Mouse (Mus musculus) lung, postnatal 25 days (tissue): Measurements from ENCODE around the gene Oxa1l.
A peak's percentile ranks its signal among the peaks of the same experiment; 100 is the strongest.
"Not testable (repeated sequence)": the region's sequence is repeated elsewhere in the genome, so short reads cannot be mapped to it uniquely, and the experiment has no call there.

Source experiments
- DNase-seq: peaks from one replicate; pipeline ENCODE4 v3.0.0; 2022; ENCODE audit warnings: low spot score

Oxa1l gene

GRCm38 (mm10) chr14:54360577-54361340 is at the start of gene Oxa1l:
Gene Oxa1l (plus strand): TSS chr14:54360834.
- peak; percentile 96 for DNase-seq

GRCm38 (mm10) chr14:54311763-54312162 is 48.9 kb upstream of the Oxa1l start:
- no peak for DNase-seq

- DNase-seq: no peak
Observed at GRCm38 (mm10) chr14:54321556-54322376, 38.9 kb upstream of the Oxa1l start.

DNA sequence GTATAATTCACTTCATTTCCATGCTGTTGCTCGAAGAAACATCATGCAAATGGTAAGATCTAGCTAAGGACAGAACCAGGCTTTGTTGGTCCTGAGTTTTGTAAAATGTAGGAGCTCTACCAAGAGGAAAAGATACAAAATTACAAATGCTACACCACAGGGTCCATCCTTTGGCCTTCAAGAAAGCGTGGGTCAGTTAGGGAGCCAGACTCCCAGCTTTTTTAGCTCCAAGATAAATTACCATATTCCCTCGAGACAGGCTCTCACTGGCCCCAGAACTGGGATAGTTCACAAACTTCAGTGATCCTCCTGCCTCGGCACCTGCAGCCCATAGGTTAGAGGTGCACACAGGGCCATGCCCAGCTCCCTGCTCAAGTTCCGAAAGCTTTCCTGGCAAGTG is 36.1 kb upstream of the Oxa1l start:
- DNase-seq: no peak

DNA sequence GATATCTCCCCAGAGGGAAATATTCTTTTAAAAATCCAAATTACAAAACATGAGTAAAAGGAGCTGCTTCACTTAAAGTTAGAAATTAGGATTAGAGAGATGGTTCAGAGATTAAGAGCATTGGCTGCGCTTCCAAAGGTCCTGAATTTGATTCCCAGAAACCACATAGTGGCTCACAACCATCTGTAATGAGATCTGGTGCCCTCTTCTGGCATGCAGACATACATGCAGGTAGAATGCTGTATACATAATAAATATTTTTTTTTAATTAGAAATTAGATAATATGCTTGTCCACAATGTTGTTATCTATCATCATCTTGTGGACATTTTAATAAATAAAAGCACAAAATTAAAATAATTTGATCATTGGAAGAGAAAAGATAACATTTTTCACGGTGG is 32.1 kb upstream of the Oxa1l start:
- DNase-seq: no peak

- DNase-seq: no peak
Observed at GRCm38 (mm10) chr14:54329201-54329600, 31.4 kb upstream of the Oxa1l start.

DNA sequence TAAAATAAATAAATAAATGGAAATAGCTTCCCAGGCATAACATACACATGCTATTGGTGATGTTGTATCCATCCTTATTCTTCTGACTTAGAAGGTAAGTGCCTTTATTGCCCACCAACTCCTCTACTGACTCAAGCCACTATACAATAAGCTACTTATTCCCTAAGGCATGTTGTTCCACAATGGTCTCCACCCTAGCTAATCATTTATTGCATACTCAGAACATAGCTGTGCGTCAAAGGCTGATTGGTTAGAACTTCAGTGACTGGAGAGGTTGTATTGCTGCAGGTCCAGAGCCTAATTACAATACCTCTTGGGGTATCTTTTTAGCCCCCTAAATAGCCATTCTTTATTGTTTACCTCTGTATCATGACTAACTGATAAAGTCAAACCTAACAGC is 29.5 kb upstream of the Oxa1l start:
- DNase-seq: no peak

- DNase-seq: no peak
Observed at GRCm38 (mm10) chr14:54332176-54333074, 28.2 kb upstream of the Oxa1l start.

- DNase-seq: no peak
Observed at GRCm38 (mm10) chr14:54333452-54334189, 27.0 kb upstream of the Oxa1l start.

GRCm38 (mm10) chr14:54340836-54341235 is 19.8 kb upstream of the Oxa1l start:
- DNase-seq: no peak

DNA sequence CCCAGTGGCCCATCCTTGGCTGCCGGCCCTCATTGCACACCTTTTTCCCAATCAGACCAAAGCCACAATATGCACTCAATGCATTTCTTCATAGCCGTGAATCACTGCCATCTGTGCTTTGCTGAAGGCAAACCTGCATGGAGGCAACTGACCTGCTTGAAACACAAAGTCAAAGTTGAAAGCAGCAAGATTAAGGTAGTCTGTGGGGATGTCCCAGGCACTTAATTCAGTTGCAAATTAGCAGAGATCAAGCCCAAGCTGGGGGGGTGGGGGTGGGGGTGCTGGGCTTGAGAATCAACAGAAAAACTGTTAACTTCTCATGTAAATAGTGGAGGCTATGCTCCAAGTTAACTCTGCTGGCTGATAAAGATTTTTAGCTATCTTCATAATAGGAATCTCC is 18.8 kb upstream of the Oxa1l start:
- DNase-seq: not testable (repeated sequence)

GRCm38 (mm10) chr14:54350773-54351541 is 9.7 kb upstream of the Oxa1l start:
- not testable (repeated sequence) for DNase-seq

DNA sequence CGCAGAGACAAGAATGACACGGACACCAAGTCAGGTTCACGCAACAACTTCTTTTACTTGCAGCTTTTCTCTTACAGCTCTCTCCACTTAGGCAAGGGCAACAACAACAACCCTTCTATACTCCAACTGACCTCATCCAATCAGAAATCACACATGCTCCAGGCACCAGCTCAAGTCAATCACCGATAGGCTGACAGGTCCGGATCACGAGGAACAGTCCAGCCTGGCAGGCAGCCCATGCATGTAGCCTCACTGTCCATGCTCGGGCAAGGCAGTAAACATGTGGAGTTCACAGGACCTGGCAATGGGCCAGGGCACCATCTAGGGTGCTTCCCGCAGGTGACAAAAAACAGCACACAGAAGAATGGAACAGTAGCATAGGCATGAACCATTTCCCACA is 8.3 kb upstream of the Oxa1l start:
- no peak for DNase-seq

DNA sequence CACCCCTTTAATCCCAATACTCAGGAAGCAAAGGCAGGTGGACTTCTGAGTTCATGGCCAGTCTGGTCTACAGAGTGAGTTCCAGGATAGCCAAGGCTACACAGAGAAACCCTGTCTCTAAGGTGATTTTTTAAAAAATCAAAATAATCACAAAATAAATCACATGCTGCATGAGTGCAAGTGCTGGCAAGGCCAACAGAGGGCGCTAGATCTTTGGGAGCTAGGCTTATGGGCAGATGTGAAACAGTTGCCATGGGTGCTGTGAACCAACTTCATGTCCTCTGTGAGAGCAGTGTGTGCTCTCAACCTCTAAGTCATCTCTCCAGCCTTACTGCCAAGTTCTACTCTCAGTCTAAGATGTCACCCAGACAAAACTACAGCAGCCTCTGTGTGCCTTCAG is 6.2 kb upstream of the Oxa1l start:
- DNase-seq: no peak

- no peak for DNase-seq
Observed at GRCm38 (mm10) chr14:54363156-54363555, 2.5 kb downstream of the Oxa1l start.

- no peak for DNase-seq
Observed at GRCm38 (mm10) chr14:54365026-54365645, 4.5 kb downstream of the Oxa1l start.

- DNase-seq: no peak
Observed at GRCm38 (mm10) chr14:54366581-54366980, 5.9 kb downstream of the Oxa1l start.

- DNase-seq: no peak
Observed at GRCm38 (mm10) chr14:54367429-54368060, 6.9 kb downstream of the Oxa1l start.

GRCm38 (mm10) chr14:54369372-54369771 is 8.7 kb downstream of the Oxa1l start:
- DNase-seq: no peak

- no peak for DNase-seq
Observed at GRCm38 (mm10) chr14:54370595-54370994, 10.0 kb downstream of the Oxa1l start.
